Mouse (Mus musculus): ENCODE measurements at regions not wholly inside any gene's neighbourhood (a gene's known extent, or its start where the extent isn't known, plus 50 kb on each side); places are given as distances from the start of the nearest gene placed in this dataset.

DNA sequence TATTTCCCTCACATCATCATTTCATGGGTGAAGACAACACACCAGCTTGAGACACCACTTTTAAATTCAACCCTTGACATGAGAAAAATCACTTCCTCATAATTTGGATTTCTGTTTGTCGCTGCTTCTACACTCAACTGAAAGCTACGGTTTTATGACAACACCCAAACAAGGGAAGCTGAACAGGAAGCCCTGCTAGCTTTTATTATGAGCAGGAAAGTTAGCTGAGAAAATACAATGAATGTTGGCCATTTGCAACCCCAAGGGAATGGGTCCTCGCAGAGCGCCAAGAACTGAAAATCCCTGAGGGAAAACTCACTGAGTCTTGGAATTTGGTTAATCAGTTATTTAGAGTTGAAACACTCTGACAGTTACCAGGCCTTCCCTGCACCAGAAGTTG lies 311.9 kb downstream of the Epha4 start:
- TF ChIP-seq POLR2A (IDR thresholded peaks at IDR 0.05; ENCODE audit: low read depth, low read length) (no peak), IRF4 (IDR thresholded peaks at IDR 0.05; ENCODE audit: low read depth, low read length) (no peak), E2F4 (IDR thresholded peaks at IDR 0.05; ENCODE audit: insufficient replicate concordance, low read depth, low read length) (no peak), TBP (conservative IDR thresholded peaks at IDR 0.05; ENCODE audit: low read depth, low read length) (no peak), CTCF (conservative IDR thresholded peaks at IDR 0.05 in 1 of 2, IDR thresholded peaks at IDR 0.05 in 1 of 2; ENCODE audit: low read depth in 2 of 2, low read length in 2 of 2) (no peak), MAX (IDR thresholded peaks at IDR 0.05; ENCODE audit: low read length) (no peak), PAX5 (IDR thresholded peaks at IDR 0.05; ENCODE audit: low read length) (no peak)

Data from CH12.LX (cell line).